Mouse (Mus musculus) ES-Bruce4 (cell line): Measurements from ENCODE around the gene Gm5148. TPM values are rescaled to one million over a fixed set of nuclear protein-coding genes. Genes with fewer than 3 reads are reported as not detected.
A peak's percentile ranks its signal among the peaks of the same experiment; 100 is the strongest.

Experiments used
- H3K27ac ChIP-seq: 2 replicates; pipeline ENCODE4 v1.5.1; 2012; ENCODE audit warnings: low read length, inconsistent platforms; ENCODE audit not compliant: insufficient read depth
- H3K27me3 ChIP-seq: 2 replicates; pipeline ENCODE4 v1.6.1; 2012; ENCODE audit warnings: mild to moderate bottlenecking, low read length, inconsistent platforms; ENCODE audit not compliant: control insufficient read depth, poor library complexity, insufficient read depth, severe bottlenecking
- H3K36me3 ChIP-seq: 2 replicates; pipeline ENCODE4 v1.6.1; 2012; ENCODE audit warnings: inconsistent platforms, mild to moderate bottlenecking, low read length, moderate library complexity; ENCODE audit not compliant: control insufficient read depth, poor library complexity, insufficient read depth, severe bottlenecking
- H3K4me1 ChIP-seq: one replicate; pipeline ENCODE4 v1.8.1; 2011; ENCODE audit warnings: low read length; ENCODE audit not compliant: control insufficient read depth, insufficient read depth
- H3K4me3 ChIP-seq: 2 replicates; pipeline ENCODE4 v1.5.1; 2011; ENCODE audit warnings: low read depth, mild to moderate bottlenecking, low read length
- H3K9ac ChIP-seq: 2 replicates; pipeline ENCODE4 v1.6.1; 2012; ENCODE audit warnings: low read depth, mild to moderate bottlenecking, inconsistent platforms; ENCODE audit not compliant: poor library complexity, severe bottlenecking
- H3K9me3 ChIP-seq: replicated peaks from 2 replicates; pipeline ENCODE4 v1.6.1; 2012; ENCODE audit warnings: mild to moderate bottlenecking, low read length, inconsistent platforms; ENCODE audit not compliant: control insufficient read depth, poor library complexity, insufficient read depth, severe bottlenecking
- CTCF ChIP-seq: IDR thresholded peaks from one replicate; pipeline ENCODE4 v1.8.1; 2011; ENCODE audit warnings: low read depth, low read length
- EP300 ChIP-seq: IDR thresholded peaks from 2 replicates; pipeline ENCODE4 v1.6.1; 2011; ENCODE audit warnings: low read depth, low read length; ENCODE audit not compliant: insufficient read depth
- POLR2A ChIP-seq: IDR thresholded peaks from one replicate; pipeline ENCODE4 v1.8.1; 2011; ENCODE audit warnings: low read length; ENCODE audit not compliant: insufficient read depth
- polyA plus RNA-seq: library from polyadenylated mRNA; stranded (reverse); fragments of >200 nt; gene quantifications from 2 replicates; pipeline ENCODE4 v1.2.4, GENCODE M21; 2011; ENCODE audit warnings: low read depth; ENCODE audit not compliant: missing spikeins, insufficient read depth, insufficient read length

Gene Gm5148
- polyA plus RNA-seq, 1 experiment: 3.1 TPM

DNA sequence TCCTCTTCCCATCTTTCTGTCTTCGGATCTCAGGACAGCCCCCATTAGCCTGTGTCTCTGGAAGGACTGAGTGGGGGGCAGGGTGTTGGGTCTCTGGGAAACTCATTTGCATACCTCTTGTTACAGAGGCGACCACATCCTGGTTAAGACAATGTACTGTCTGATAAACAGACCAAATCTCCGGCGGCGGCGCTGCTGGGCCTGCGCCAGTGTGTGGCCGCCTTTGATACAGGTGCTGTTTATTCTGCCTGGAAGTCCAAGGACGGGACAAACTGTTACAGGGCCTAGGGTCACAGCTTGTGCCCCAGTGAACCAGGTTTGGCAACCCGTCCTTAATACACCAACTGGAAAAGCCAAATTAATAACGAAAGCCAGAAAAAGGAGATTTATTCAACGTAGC lies 33.8 kb upstream of the Gm5148 start:
- Histone ChIP-seq H3K27ac (peak overlapping the region; percentile 58; the same call in 1 of the 2 replicates), H3K4me1 (peaks cover 2% of the 10 kb centered on the region), H3K9me3 (0 out of 2 replicates have a peak, but pooled peaks cover 7% of the 10 kb centered on the region), H3K9ac (no peak overlapping the region), H3K4me3 (no peak overlapping the region), H3K36me3 (no peaks in the 10 kb centered on the region), H3K27me3 (no peaks in the 10 kb centered on the region)
- TF ChIP-seq CTCF: no peak
- TF ChIP-seq EP300: peak; percentile 98
- TF ChIP-seq POLR2A: no peak

- H3K4me1 ChIP-seq: peaks cover 2% of the 10 kb centered on the region
- H3K9ac ChIP-seq: no peak overlapping the region
- TF ChIP-seq POLR2A (no peak), EP300 (no peak), CTCF (no peak)
- H3K27me3 ChIP-seq: no peaks in the 10 kb centered on the region
- H3K36me3 ChIP-seq: no peaks in the 10 kb centered on the region
- H3K9me3 ChIP-seq: 0 out of 2 replicates have a peak, but pooled peaks cover 7% of the 10 kb centered on the region
- H3K27ac ChIP-seq: no peak overlapping the region
- H3K4me3 ChIP-seq: no peak overlapping the region
Measured at GRCm38 (mm10) chr3:37757613-37758012, 33.3 kb upstream of the Gm5148 start.

DNA sequence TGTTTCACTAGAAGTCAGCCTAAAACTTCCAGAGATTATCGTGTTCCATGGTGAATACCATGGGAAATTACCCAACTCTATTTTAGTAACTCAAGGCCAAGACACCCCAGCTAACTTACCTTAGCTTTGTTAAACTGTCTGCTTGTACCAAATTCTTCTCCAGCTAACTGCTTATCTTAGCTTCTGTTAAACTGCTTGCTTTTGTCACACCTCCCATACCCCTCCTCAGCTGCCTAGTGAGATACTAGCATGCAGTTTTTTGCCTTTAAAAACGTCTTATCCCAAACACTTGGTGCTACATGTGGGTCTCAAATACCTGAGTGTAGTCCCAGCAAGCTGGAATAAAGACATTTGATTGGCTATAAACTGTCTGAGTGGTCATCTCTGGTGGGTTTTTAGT lies 31.7 kb upstream of the Gm5148 start:
- Histone ChIP-seq H3K27me3 (no peaks in the 10 kb centered on the region; the same call in 1 of the 2 replicates), H3K9me3 (0 out of 2 replicates have a peak, but pooled peaks cover 7% of the 10 kb centered on the region), H3K4me1 (peaks cover 2% of the 10 kb centered on the region), H3K27ac (no peak overlapping the region), H3K4me3 (no peak overlapping the region), H3K36me3 (no peaks in the 10 kb centered on the region), H3K9ac (no peak overlapping the region)
- TF ChIP-seq EP300: no peak
- TF ChIP-seq CTCF: no peak
- no peak for TF ChIP-seq POLR2A

- Histone ChIP-seq H3K36me3 (no peaks in the 10 kb centered on the region), H3K27me3 (no peaks in the 10 kb centered on the region; the same call in 1 of the 2 replicates), H3K9me3 (no peaks in the 10 kb centered on the region), H3K9ac (no peak overlapping the region), H3K4me1 (peaks cover 2% of the 10 kb centered on the region), H3K4me3 (no peak overlapping the region), H3K27ac (no peak overlapping the region)
- no peak for TF ChIP-seq EP300
Measured at GRCm38 (mm10) chr3:37754639-37755038, 30.3 kb upstream of the Gm5148 start.

GRCm38 (mm10) chr3:37753148-37753547 lies 28.9 kb upstream of the Gm5148 start:
- Histone ChIP-seq H3K27ac (no peak overlapping the region), H3K9me3 (no peaks in the 10 kb centered on the region), H3K4me1 (no peaks in the 10 kb centered on the region), H3K27me3 (no peaks in the 10 kb centered on the region; the same call in 1 of the 2 replicates), H3K4me3 (no peak overlapping the region), H3K9ac (no peak overlapping the region), H3K36me3 (no peaks in the 10 kb centered on the region)
- no peak for TF ChIP-seq POLR2A
- TF ChIP-seq CTCF: no peak
- TF ChIP-seq EP300: no peak

- no peak overlapping the region for H3K27ac ChIP-seq
- TF ChIP-seq POLR2A: no peak
- TF ChIP-seq CTCF: no peak
- no peak for TF ChIP-seq EP300
- no peak overlapping the region for H3K4me3 ChIP-seq
- no peak overlapping the region for H3K9ac ChIP-seq
- H3K9me3 ChIP-seq: no peaks in the 10 kb centered on the region
- H3K36me3 ChIP-seq: no peaks in the 10 kb centered on the region
- H3K4me1 ChIP-seq: no peaks in the 10 kb centered on the region
- H3K27me3 ChIP-seq: no peaks in the 10 kb centered on the region; the same call in 1 of the 2 replicates
Measured at GRCm38 (mm10) chr3:37748002-37748733, 23.9 kb upstream of the Gm5148 start.
